Mouse (Mus musculus) myocyte (in vitro differentiated cells): ENCODE measurements at regions not wholly inside any gene's neighbourhood (a gene's known extent, or its start where the extent isn't known, plus 50 kb on each side); places are given as distances from the start of the nearest gene placed in this dataset.

Source experiments
- H3K27me3 ChIP-seq: one replicate; pipeline ENCODE4 v1.6.1; 2011; ENCODE audit not compliant: control insufficient read depth, insufficient read depth, insufficient read length
- H3K36me3 ChIP-seq: one replicate; pipeline ENCODE4 v1.6.1; 2011; ENCODE audit not compliant: control insufficient read depth, insufficient read depth
- H3K4me2 ChIP-seq: one replicate; pipeline ENCODE4 v1.6.1; 2011; ENCODE audit warnings: low read depth, control low read depth
- H3K4me3 ChIP-seq: one replicate; pipeline ENCODE4 v1.5.1; 2011; ENCODE audit warnings: mild to moderate bottlenecking, control low read depth, moderate library complexity
- H3K79me2 ChIP-seq: one replicate; pipeline ENCODE4 v1.6.1; 2011; ENCODE audit not compliant: control insufficient read depth, insufficient read depth
- H3ac ChIP-seq: one replicate; pipeline ENCODE4 v1.6.1; 2011; ENCODE audit not compliant: control insufficient read depth, insufficient read length
- CEBPB ChIP-seq: IDR thresholded peaks from 2 replicates; pipeline ENCODE4 v1.6.1; 2011; ENCODE audit warnings: mild to moderate bottlenecking, moderate library complexity; ENCODE audit not compliant: poor library complexity, insufficient read depth, severe bottlenecking
- E2F4 ChIP-seq: IDR thresholded peaks from one replicate; pipeline ENCODE4 v1.6.1; 2011; ENCODE audit warnings: mild to moderate bottlenecking, control low read depth, moderate library complexity; ENCODE audit not compliant: insufficient read depth
- MAX ChIP-seq: IDR thresholded peaks from one replicate; pipeline ENCODE4 v1.6.1; 2011; ENCODE audit warnings: low read depth, mild to moderate bottlenecking, control low read depth
- MYOD1 ChIP-seq, 3 experiments: IDR thresholded peaks; one replicate each; pipeline ENCODE4 v1.6.1; 2011; ENCODE audit warnings: control low read depth in 2 of 3, low read depth in 2 of 3, mild to moderate bottlenecking in 2 of 3, moderate library complexity in 1 of 3; ENCODE audit not compliant: insufficient read length in 2 of 3, control insufficient read depth in 1 of 3
- MYOG ChIP-seq, 3 experiments: IDR thresholded peaks; one replicate each; pipeline ENCODE4 v1.6.1; 2011; ENCODE audit warnings: control low read depth in 2 of 3, low read depth in 2 of 3, mild to moderate bottlenecking in 2 of 3; ENCODE audit not compliant: insufficient read length in 2 of 3, control insufficient read depth in 1 of 3, insufficient read depth in 1 of 3
- POLR2A ChIP-seq: IDR thresholded peaks from one replicate; pipeline ENCODE4 v1.6.1; 2011; ENCODE audit warnings: low read depth, mild to moderate bottlenecking, control low read depth, moderate library complexity; ENCODE audit not compliant: insufficient read length
- POLR2AphosphoS2 ChIP-seq: IDR thresholded peaks from one replicate; pipeline ENCODE4 v1.6.1; 2011; ENCODE audit warnings: low read depth, control low read depth; ENCODE audit not compliant: insufficient read length
- REST ChIP-seq: IDR thresholded peaks from one replicate; pipeline ENCODE4 v1.6.1; 2011; ENCODE audit warnings: mild to moderate bottlenecking, control low read depth, moderate library complexity; ENCODE audit not compliant: insufficient read depth, insufficient read length
- SRF ChIP-seq: IDR thresholded peaks from one replicate; pipeline ENCODE4 v1.6.1; 2011; ENCODE audit warnings: low read depth; ENCODE audit not compliant: control insufficient read depth, insufficient read length
- TCF12 ChIP-seq: IDR thresholded peaks from one replicate; pipeline ENCODE4 v1.6.1; 2011; ENCODE audit warnings: mild to moderate bottlenecking, control low read depth; ENCODE audit not compliant: poor library complexity, insufficient read depth, severe bottlenecking
- TCF3 ChIP-seq: IDR thresholded peaks from one replicate; pipeline ENCODE4 v1.6.1; 2011; ENCODE audit warnings: low read depth, control low read depth; ENCODE audit not compliant: insufficient read length
- USF1 ChIP-seq: IDR thresholded peaks from one replicate; pipeline ENCODE4 v1.6.1; 2011; ENCODE audit warnings: low read depth, mild to moderate bottlenecking, control low read depth, moderate library complexity

DNA sequence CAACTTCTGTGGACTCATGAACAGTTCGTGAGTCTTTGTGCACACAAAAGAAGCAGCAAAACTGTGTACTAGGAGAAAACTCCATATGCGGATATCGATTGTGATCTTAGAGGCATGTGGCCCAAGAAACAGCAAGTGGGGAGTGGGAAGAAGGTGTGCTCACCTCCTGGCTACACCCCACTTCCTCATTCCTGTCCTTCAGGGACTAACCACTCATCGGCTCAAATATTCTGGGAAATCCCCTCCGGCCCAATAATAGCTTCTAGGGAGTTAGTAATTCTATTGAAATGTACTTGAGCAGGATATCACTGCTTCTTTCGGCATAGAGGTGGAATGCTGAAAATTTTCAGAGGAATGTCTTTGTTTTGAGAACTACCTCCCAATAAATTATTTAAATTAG is 539.5 kb downstream of the Nfib start:
- Histone ChIP-seq H3ac (no peak overlapping the region), H3K27me3 (no peaks in the 10 kb centered on the region), H3K4me2 (peak overlapping the region; percentile 35), H3K36me3 (no peaks in the 10 kb centered on the region), H3K4me3 (no peak overlapping the region), H3K79me2 (no peaks in the 10 kb centered on the region)
- TF ChIP-seq MYOG (IDR thresholded peaks at IDR 0.05; ENCODE audit: control insufficient read depth in 1 of 3, insufficient read depth in 1 of 3, insufficient read length in 2 of 3, low read depth in 2 of 3), result peak in 1 of 3 experiments; percentile 10
- TF ChIP-seq MYOD1 (IDR thresholded peaks at IDR 0.05; ENCODE audit: control insufficient read depth in 1 of 3, insufficient read length in 2 of 3, low read depth in 2 of 3), result no peak

DNA sequence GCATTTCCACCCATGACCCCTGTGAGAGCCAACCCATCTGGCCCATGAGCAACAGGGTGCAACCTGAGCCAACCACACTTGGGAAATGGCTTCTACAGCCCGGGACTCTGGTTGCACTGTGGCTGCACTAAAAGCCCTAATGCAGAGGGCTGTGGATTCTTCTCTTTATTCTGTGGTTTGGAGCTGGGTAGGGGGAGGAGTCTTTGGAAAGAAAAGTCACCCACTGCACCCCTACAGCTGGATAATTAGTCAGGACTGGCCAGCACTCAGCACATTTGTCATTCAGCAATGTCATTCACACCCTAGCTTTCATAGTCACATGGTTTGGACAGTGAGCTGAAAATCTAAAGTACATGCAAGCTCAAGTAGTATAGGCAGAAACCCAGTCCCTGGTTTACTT is 541.5 kb downstream of the Nfib start:
- Histone ChIP-seq H3K79me2 (no peaks in the 10 kb centered on the region), H3K36me3 (no peaks in the 10 kb centered on the region), H3ac (no peak overlapping the region), H3K27me3 (no peaks in the 10 kb centered on the region), H3K4me3 (no peak overlapping the region), H3K4me2 (peak overlapping the region; percentile 53)
- TF ChIP-seq TCF3 (peak; percentile 0), CEBPB (0 out of 2 replicates have a peak, but pooled peaks have one; percentile 47), TCF12 (peak; percentile 20), REST (no peak), POLR2A (no peak), POLR2AphosphoS2 (no peak), MAX (no peak), MYOG (IDR thresholded peaks at IDR 0.05; ENCODE audit: control insufficient read depth in 1 of 3, insufficient read depth in 1 of 3, insufficient read length in 2 of 3, low read depth in 2 of 3) (peak in 2 of 3 experiments; percentile 9 to 77), USF1 (peak; percentile 63), SRF (no peak), E2F4 (no peak), MYOD1 (IDR thresholded peaks at IDR 0.05; ENCODE audit: control insufficient read depth in 1 of 3, insufficient read length in 2 of 3, low read depth in 2 of 3) (peak in 1 of 3 experiments; percentile 46)

- Histone ChIP-seq H3K79me2 (no peaks in the 10 kb centered on the region), H3ac (no peak overlapping the region), H3K4me2 (no peak overlapping the region), H3K4me3 (no peak overlapping the region), H3K27me3 (no peaks in the 10 kb centered on the region), H3K36me3 (no peaks in the 10 kb centered on the region)
- TF ChIP-seq MYOG (IDR thresholded peaks at IDR 0.05; ENCODE audit: control insufficient read depth in 1 of 3, insufficient read depth in 1 of 3, insufficient read length in 2 of 3, low read depth in 2 of 3) (no peak), REST (no peak), USF1 (no peak), TCF3 (no peak), MYOD1 (IDR thresholded peaks at IDR 0.05; ENCODE audit: control insufficient read depth in 1 of 3, insufficient read length in 2 of 3, low read depth in 2 of 3) (no peak), SRF (no peak), POLR2A (no peak), MAX (no peak), TCF12 (no peak), POLR2AphosphoS2 (no peak), E2F4 (no peak), CEBPB (no peak)
These were observed 543.7 kb downstream of the Nfib start for GRCm38 (mm10) chr4:82161818-82162217.

DNA sequence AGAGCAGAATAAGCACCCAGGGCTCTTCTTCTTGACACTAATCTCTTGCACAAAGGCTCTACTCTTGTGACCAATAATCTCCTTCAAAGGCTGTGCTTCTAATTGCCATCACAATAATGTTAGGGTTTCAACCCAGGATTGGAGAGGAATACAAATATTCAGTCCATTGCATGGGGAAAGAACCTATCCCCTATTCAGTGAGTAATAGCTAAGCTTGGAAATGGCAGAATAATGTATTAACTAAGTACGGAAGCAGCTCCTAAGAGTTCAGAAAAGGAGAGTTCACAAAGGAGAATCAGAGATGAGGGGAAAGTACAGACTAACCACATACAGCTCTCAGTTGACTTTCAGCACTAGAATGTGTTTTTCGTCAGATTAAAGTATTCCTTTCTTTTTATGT is 544.3 kb downstream of the Nfib start:
- no peaks in the 10 kb centered on the region for H3K36me3 ChIP-seq
- TF ChIP-seq SRF (no peak), USF1 (no peak), MAX (no peak), CEBPB (no peak), TCF12 (no peak), MYOG (IDR thresholded peaks at IDR 0.05; ENCODE audit: control insufficient read depth in 1 of 3, insufficient read depth in 1 of 3, insufficient read length in 2 of 3, low read depth in 2 of 3) (no peak), REST (no peak)
- no peak overlapping the region for H3K4me3 ChIP-seq
- H3ac ChIP-seq, result no peak overlapping the region
- H3K4me2 ChIP-seq, result no peak overlapping the region
- no peaks in the 10 kb centered on the region for H3K79me2 ChIP-seq
- no peaks in the 10 kb centered on the region for H3K27me3 ChIP-seq

GRCm38 (mm10) chr4:82160233-82160632 is 545.3 kb downstream of the Nfib start:
- no peaks in the 10 kb centered on the region for H3K27me3 ChIP-seq
- no peak overlapping the region for H3ac ChIP-seq
- TF ChIP-seq E2F4 (no peak), MYOD1 (IDR thresholded peaks at IDR 0.05; ENCODE audit: control insufficient read depth in 1 of 3, insufficient read length in 2 of 3, low read depth in 2 of 3) (no peak), REST (no peak), TCF12 (no peak), SRF (no peak), MAX (no peak), MYOG (IDR thresholded peaks at IDR 0.05; ENCODE audit: control insufficient read depth in 1 of 3, insufficient read depth in 1 of 3, insufficient read length in 2 of 3, low read depth in 2 of 3) (no peak), TCF3 (no peak), POLR2AphosphoS2 (no peak), CEBPB (no peak), USF1 (no peak), POLR2A (no peak)
- no peak overlapping the region for H3K4me3 ChIP-seq
- H3K4me2 ChIP-seq, result no peak overlapping the region
- H3K36me3 ChIP-seq, result no peaks in the 10 kb centered on the region
- no peaks in the 10 kb centered on the region for H3K79me2 ChIP-seq
